Mouse (Mus musculus) hindbrain, postnatal 0 days (tissue): ENCODE measurements around the gene Ms4a12. TPM values are rescaled to one million over a fixed set of nuclear protein-coding genes. Genes with fewer than 3 reads are reported as not detected.
A peak's percentile ranks its signal among the peaks of the same experiment; 100 is the strongest.

Source experiments
- ATAC-seq: fragments of 200-750 bp; cut with Nextera tagmentation; 2 replicates; pipeline ENCODE4 v1.8.0; 2017; ENCODE audit warnings: mild to moderate bottlenecking, moderate TSS enrichment, moderate library complexity
- DNase-seq: peaks from one replicate; pipeline ENCODE4 v3.0.0-alpha.2; 2015; ENCODE audit warnings: low spot score
- H3K27ac ChIP-seq: fragments of 300-500 bp; sonication (generic); 2 replicates; pipeline ENCODE4 v1.5.1; 2014; ENCODE audit warnings: mild to moderate bottlenecking
- H3K27me3 ChIP-seq: fragments of 300-500 bp; sonication (generic); 2 replicates; pipeline ENCODE4 v1.6.1; 2014; ENCODE audit warnings: low read length, mixed read lengths; ENCODE audit not compliant: insufficient read depth
- H3K36me3 ChIP-seq: fragments of 300-500 bp; sonication (generic); 2 replicates; pipeline ENCODE4 v1.6.1; 2014; ENCODE audit warnings: low read length, mixed read lengths; ENCODE audit not compliant: insufficient read depth
- H3K4me1 ChIP-seq: fragments of 300-500 bp; sonication (generic); 2 replicates; pipeline ENCODE4 v1.6.1; 2014; ENCODE audit warnings: antibody characterized with exemption, low read length, mixed read lengths; ENCODE audit not compliant: insufficient read depth
- H3K4me2 ChIP-seq: fragments of 300-500 bp; sonication (generic); 2 replicates; pipeline ENCODE4 v1.6.1; 2014; ENCODE audit warnings: low read depth, mild to moderate bottlenecking, low read length, moderate library complexity, mixed read lengths
- H3K4me3 ChIP-seq: fragments of 300-500 bp; sonication (generic); 2 replicates; pipeline ENCODE4 v1.5.1; 2014; ENCODE audit warnings: low read length
- H3K9ac ChIP-seq: fragments of 300-500 bp; sonication (generic); replicated peaks from 2 replicates; pipeline ENCODE4 v1.6.1; 2014; ENCODE audit warnings: mild to moderate bottlenecking, low read length, moderate library complexity, mixed read lengths
- H3K9me3 ChIP-seq: fragments of 300-500 bp; sonication (generic); 2 replicates; pipeline ENCODE4 v1.6.1; 2016; ENCODE audit warnings: low read length, mixed read lengths
- CTCF ChIP-seq: IDR thresholded peaks from 2 replicates; pipeline ENCODE4 v1.5.1; 2016; ENCODE audit warnings: antibody characterized with exemption, control low read depth, low read depth
- WGBS: fragments of 180-500 bp; shearing (Covaris S2); extraction: QIAGEN DNeasy Blood & Tissue Kit; methylation state at CpG from one replicate; pipeline ENCODE4 v1.1.7; 2014; 5-methylcytosine and 5-hydroxymethylcytosine counted together
- polyA plus RNA-seq: library from polyadenylated mRNA; unstranded; fragments of >200 nt; fragmentation: Nextera tagmentation; extraction: Ambion mirVana; gene quantifications from 2 replicates; pipeline ENCODE4 v1.2.1, GENCODE M21; 2015
- total RNA-seq: library from RNA; depleted of rRNA; stranded (reverse); fragments of >200 nt; gene quantifications from 2 replicates; pipeline ENCODE4 v1.2.3, GENCODE M21; 2014

Ms4a12 gene
- total and polyA plus RNA-seq, 2 experiments from 2014 or later, result not detected

DNA sequence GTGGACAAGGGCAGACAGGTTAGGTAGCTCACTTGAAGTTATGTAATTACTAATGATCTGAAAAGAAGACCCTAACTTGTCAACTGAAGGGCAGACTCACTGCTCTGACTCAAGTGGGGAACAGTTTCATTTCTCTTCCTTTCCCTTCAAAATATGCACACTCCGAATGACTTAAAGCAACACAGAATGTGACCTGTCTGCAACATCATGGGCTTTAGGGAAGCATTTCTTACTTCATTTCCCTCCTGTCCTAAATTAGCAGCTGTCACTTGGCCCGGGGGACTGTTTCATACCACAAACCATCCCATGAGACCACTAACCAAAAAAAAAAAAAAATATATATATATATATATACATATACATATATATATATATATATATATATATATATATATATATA, 29.3 kb upstream of the Ms4a12 start:
- Histone ChIP-seq H3K27me3 (no peaks in the 10 kb centered on the region), H3K4me3 (no peak overlapping the region), H3K4me1 (no peaks in the 10 kb centered on the region), H3K36me3 (no peaks in the 10 kb centered on the region), H3K27ac (no peak overlapping the region), H3K4me2 (no peak overlapping the region), H3K9me3 (no peaks in the 10 kb centered on the region), H3K9ac (no peak overlapping the region)
- ATAC-seq, result no peak
- 87% methylated on average over 2 of the region's 2 CpGs for WGBS
- TF ChIP-seq CTCF, result no peak
- no peak for DNase-seq

- ATAC-seq, result no peak
- Histone ChIP-seq H3K4me1 (no peaks in the 10 kb centered on the region), H3K4me3 (no peak overlapping the region), H3K9ac (no peak overlapping the region), H3K9me3 (no peaks in the 10 kb centered on the region), H3K4me2 (no peak overlapping the region), H3K27ac (no peak overlapping the region), H3K36me3 (no peaks in the 10 kb centered on the region), H3K27me3 (no peaks in the 10 kb centered on the region)
- DNase-seq, result no peak
- no peak for TF ChIP-seq CTCF
Observed at GRCm38 (mm10) chr19:11244230-11244629, 12.0 kb upstream of the Ms4a12 start.

- no peak for TF ChIP-seq CTCF
- H3K27ac ChIP-seq, result no peak overlapping the region
- 58% methylated on average over 5 of the region's 5 CpGs for WGBS
- H3K4me3 ChIP-seq, result no peak overlapping the region
- no peak overlapping the region for H3K9ac ChIP-seq
- DNase-seq, result peak; percentile 17
- no peaks in the 10 kb centered on the region for H3K4me1 ChIP-seq
- H3K27me3 ChIP-seq, result no peaks in the 10 kb centered on the region
- ATAC-seq, result peak; percentile 79; the same call in 1 of the 2 replicates
- no peak overlapping the region for H3K4me2 ChIP-seq
- H3K9me3 ChIP-seq, result no peaks in the 10 kb centered on the region
- H3K36me3 ChIP-seq, result no peaks in the 10 kb centered on the region
Observed at GRCm38 (mm10) chr19:11242560-11242959, 10.3 kb upstream of the Ms4a12 start.

GRCm38 (mm10) chr19:11235820-11236219, 3.6 kb upstream of the Ms4a12 start:
- no peak for ATAC-seq
- Histone ChIP-seq H3K4me2 (no peak overlapping the region), H3K4me3 (no peak overlapping the region), H3K27ac (no peak overlapping the region), H3K27me3 (no peaks in the 10 kb centered on the region), H3K9me3 (no peaks in the 10 kb centered on the region), H3K4me1 (no peaks in the 10 kb centered on the region), H3K36me3 (no peaks in the 10 kb centered on the region), H3K9ac (no peak overlapping the region)
- TF ChIP-seq CTCF, result no peak
- no peak for DNase-seq

- no peaks in the 10 kb centered on the region for H3K27me3 ChIP-seq
- no peaks in the 10 kb centered on the region for H3K36me3 ChIP-seq
- no peaks in the 10 kb centered on the region for H3K9me3 ChIP-seq
- no peak overlapping the region for H3K27ac ChIP-seq
- no peaks in the 10 kb centered on the region for H3K4me1 ChIP-seq
- no peak overlapping the region for H3K9ac ChIP-seq
- ATAC-seq (no peak), DNase-seq (no peak)
- WGBS, result 71% methylated on average over 5 of the region's 5 CpGs
- TF ChIP-seq CTCF, result no peak
- no peak overlapping the region for H3K4me2 ChIP-seq
- H3K4me3 ChIP-seq, result no peak overlapping the region
Observed at GRCm38 (mm10) chr19:11234921-11235735, 2.9 kb upstream of the Ms4a12 start.

- Histone ChIP-seq H3K4me3 (no peak overlapping the region), H3K9me3 (no peaks in the 10 kb centered on the region), H3K27me3 (no peaks in the 10 kb centered on the region), H3K9ac (no peak overlapping the region), H3K4me1 (no peaks in the 10 kb centered on the region), H3K36me3 (no peaks in the 10 kb centered on the region), H3K27ac (no peak overlapping the region), H3K4me2 (no peak overlapping the region)
- no peak for TF ChIP-seq CTCF
- DNase-seq, result no peak
- 80% methylated on average over 5 of the region's 5 CpGs for WGBS
- ATAC-seq, result no peak
Observed at GRCm38 (mm10) chr19:11234244-11234643, 2.0 kb upstream of the Ms4a12 start.

GRCm38 (mm10) chr19:11196546-11196945, 35.7 kb downstream of the Ms4a12 start, which contains the start of gene Ms4a13:
TSS of gene Ms4a13 (minus strand) at chr19:11196737.
- H3K4me2 ChIP-seq, result no peak within 1 kb of the TSS
- H3K9me3 ChIP-seq, result no peaks in the 10 kb centered on the region
- WGBS, result 65% methylated on average over 12 of the region's 12 CpGs
- no peaks in the 10 kb centered on the region for H3K36me3 ChIP-seq
- H3K4me1 ChIP-seq, result no peaks in the 10 kb centered on the region
- DNase-seq (no peak), ATAC-seq (no peak)
- no peaks in the 10 kb centered on the region for H3K27me3 ChIP-seq
- H3K9ac ChIP-seq, result no peak within 1 kb of the TSS
- no peak for TF ChIP-seq CTCF
- no peak within 1 kb of the TSS for H3K27ac ChIP-seq
- no peak within 1 kb of the TSS for H3K4me3 ChIP-seq
